Mouse (Mus musculus) stomach, postnatal 0 days (tissue): ENCODE data around the gene Thg1l.
A peak's percentile ranks its signal among the peaks of the same experiment; 100 is the strongest.

Experiments
- CTCF ChIP-seq: IDR thresholded peaks from 2 replicates; pipeline ENCODE4 v1.5.1; 2016; ENCODE audit warnings: antibody characterized with exemption, low read depth, mild to moderate bottlenecking, moderate library complexity
- EP300 ChIP-seq: optimal IDR thresholded peaks from 2 replicates; pipeline ENCODE3; 2016; ENCODE audit warnings: antibody characterized with exemption

- TF ChIP-seq EP300: no peak
- peak; percentile 36; the same call in 1 of the 2 replicates for TF ChIP-seq CTCF
Measured at GRCm38 (mm10) chr11:45960003-45960402, 4.7 kb upstream of the Thg1l start.
